Mouse (Mus musculus) bone marrow macrophage, adult 2 months (primary cell): ENCODE results near the gene Lrrc29.

Source experiments
- CTCF ChIP-seq: IDR thresholded peaks from 2 replicates; pipeline ENCODE4 v1.5.1; 2012; ENCODE audit warnings: low read depth, mild to moderate bottlenecking, low read length, moderate library complexity
- POLR2A ChIP-seq: IDR thresholded peaks from 2 replicates; pipeline ENCODE4 v1.6.1; 2012; ENCODE audit warnings: mild to moderate bottlenecking, low read depth, low read length, borderline replicate concordance

DNA sequence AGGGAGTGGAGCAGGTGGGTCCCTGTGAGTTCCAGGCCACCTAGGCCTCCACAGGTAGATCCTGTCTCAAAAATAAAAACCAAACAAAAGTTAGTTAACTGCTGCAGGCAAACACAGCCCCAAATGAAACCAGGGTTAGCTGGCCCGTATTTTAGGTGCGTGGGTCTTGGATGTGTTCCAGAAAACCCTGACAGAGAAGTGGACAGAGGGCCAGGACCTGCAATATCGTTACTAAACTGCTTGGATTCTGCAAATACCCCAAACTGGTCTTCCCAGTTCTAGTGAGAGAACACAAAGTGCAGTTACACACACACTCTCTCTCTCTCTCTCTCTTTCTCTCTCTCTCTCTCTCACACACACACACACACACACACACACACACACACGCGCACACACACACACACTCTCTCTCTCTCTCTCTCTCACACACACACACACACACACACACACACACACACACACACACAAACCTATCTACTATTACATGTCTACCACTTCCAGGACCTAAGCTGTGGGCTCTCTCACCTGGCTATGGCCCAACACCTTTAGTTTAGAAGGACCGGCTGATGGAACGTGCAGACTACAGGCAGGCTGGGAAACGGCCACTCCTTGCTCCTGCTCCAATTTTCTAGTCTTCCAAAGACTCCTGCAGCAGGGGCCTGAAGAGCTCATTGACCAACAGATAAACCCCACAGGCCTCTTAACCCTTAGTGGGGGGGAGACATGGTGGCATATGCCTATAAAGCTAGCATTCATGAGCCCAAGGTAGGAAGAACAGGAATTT lies 17.9 kb upstream of the Lrrc29 start:
- TF ChIP-seq POLR2A (no peak), CTCF (no peak)
